ENCODE assay signal across 9 mouse cellular contexts in genomic region chrX:11482141-11482540, GRCm38 (mm10).
DNase-seq lines count a peak whose midpoint lies in the region; ATAC-seq lines count a peak whose summit lies in the region.
"Had no signal": no experiment of that assay in that cellular context is flagged by ENCODE, and none has a peak within 500 bp of the region (broad histone marks: within the 10 kb centered on the region; RNA-seq: fewer than 3 reads in every experiment).

No protein-coding gene starts in this region.

- DNase-seq in adrenal gland, adult (ENCODE audit: inconsistent age in 2 of 2, low spot score in 1 of 2), result peak; percentile 61 to 86
- no peak for DNase-seq in adrenal gland, postnatal 4 days (ENCODE audit: low spot score in 2 of 2)
- peak; percentile 57 for DNase-seq in left cerebral cortex, postnatal 4 days
- no peak for DNase-seq in left cerebral cortex, postnatal 25 days (ENCODE audit: low spot score in 2 of 2)
- DNase-seq in adrenal gland, postnatal 36 days, result peak; percentile 61 to 66
- peak; percentile 66 for DNase-seq in kidney, postnatal 14 days
- DNase-seq in gastrocnemius, postnatal 14 days, result no peak
- DNase-seq: liver had no signal

- intact Hi-C loops in left cerebral cortex, postnatal 4 days (cut with DNase I), result no loop called here
- intact Hi-C loops in left cerebral cortex, postnatal 25 days (cut with DNase I), result no loop called here
- intact Hi-C loops in gastrocnemius, postnatal 14 days (cut with DNase I; ENCODE audit: low total_unique reads), result no loop called here

- ATAC-seq in megakaryocyte-erythroid progenitor cell, adult 5-6 weeks (replicated peaks; ENCODE audit: low FRiP score, low TSS enrichment, poor library complexity, severe bottlenecking), result no peak

Comparison
In these comparisons a context has a peak if more than half of its experiments do, and no peak if none do; other contexts are left out.
1. DNase-seq: peak in adrenal gland, adult (2 of 2), left cerebral cortex, postnatal 4 days (single experiment), adrenal gland, postnatal 36 days (2 of 2) and kidney, postnatal 14 days (single experiment); none in adrenal gland, postnatal 4 days (0 of 2), left cerebral cortex, postnatal 25 days (0 of 2) and gastrocnemius, postnatal 14 days (single experiment).